Comparison of ENCODE assay signal across 8 mouse cellular contexts in genomic region chr7:80084484-80084931, GRCm38 (mm10). TPM values are rescaled to one million over a fixed set of nuclear protein-coding genes. Genes with fewer than 3 reads are reported as not detected.
A peak's percentile ranks its signal among the peaks of the same experiment; 100 is the strongest.
DNase-seq lines count a peak whose midpoint lies in the region; ATAC-seq and TF ChIP-seq lines count a peak whose summit lies in the region.
"Had no signal": no experiment of that assay in that cellular context is flagged by ENCODE, and none has a peak within 500 bp of the region (broad histone marks: within the 10 kb centered on the region; RNA-seq: fewer than 3 reads in every experiment).

No protein-coding gene starts in this region.

- WGBS in bone marrow, adult 2 months, result 49% methylated on average over 7 of the region's 7 CpGs
- WGBS in midbrain, embryonic 14.5 days, result 60% methylated on average over 7 of the region's 7 CpGs

- peak; percentile 80 for DNase-seq in 416B (ENCODE audit: low read depth)
- peak; percentile 87 to 88 for DNase-seq in B cell, adult 2 months
- DNase-seq in gastrocnemius, postnatal 10 days, result peak; percentile 77
- peak; percentile 78 to 90 for DNase-seq in kidney, postnatal 25 days
- DNase-seq in midbrain, embryonic 14.5 days, result peak; percentile 86
- peak; percentile 64 to 73 for DNase-seq in thymus, adult 18-20 months

- no peak overlapping the region for H3K4me2 ChIP-seq in midbrain, embryonic 14.5 days (ENCODE audit: low read length)
- H3K4me2 ChIP-seq: heart, embryonic 15.5 days had no signal

- ATAC-seq in midbrain, embryonic 14.5 days (ENCODE audit: low FRiP score, low TSS enrichment), result no peak

- TF ChIP-seq POLR2A in bone marrow, adult 2 months (IDR thresholded peaks at IDR 0.05; ENCODE audit: borderline replicate concordance, control insufficient read depth, low read depth, low read length), result no peak

- no peaks in the 10 kb centered on the region for H3K9me3 ChIP-seq in midbrain, embryonic 14.5 days (ENCODE audit: control insufficient read depth, low read length)
- H3K9me3 ChIP-seq: heart, embryonic 15.5 days had no signal

- H3K27ac ChIP-seq in bone marrow, adult 2 months (ENCODE audit: control insufficient read depth, insufficient read depth, low read depth, low read length, poor library complexity), result no peak overlapping the region
- no peak overlapping the region for H3K27ac ChIP-seq in midbrain, embryonic 14.5 days (replicated peaks; ENCODE audit: low read depth, low read length)
- H3K27ac ChIP-seq: heart, embryonic 15.5 days had no signal

- H3K27me3 ChIP-seq in midbrain, embryonic 14.5 days (ENCODE audit: control insufficient read depth, insufficient read depth, low read length), result no peaks in the 10 kb centered on the region
- H3K27me3 ChIP-seq: heart, embryonic 15.5 days had no signal

- H3K9ac ChIP-seq in midbrain, embryonic 14.5 days (replicated peaks; ENCODE audit: low read length), result no peak overlapping the region
- H3K9ac ChIP-seq: heart, embryonic 15.5 days had no signal

- H3K4me3 ChIP-seq in bone marrow, adult 2 months (replicated peaks; ENCODE audit: control insufficient read depth, low read depth, low read length), result no peak overlapping the region
- H3K4me3 ChIP-seq in midbrain, embryonic 14.5 days (replicated peaks; ENCODE audit: low read depth, low read length), result no peak overlapping the region
- H3K4me3 ChIP-seq: heart, embryonic 15.5 days had no signal

- peak; percentile 81 for TF ChIP-seq CTCF in bone marrow, adult 2 months (IDR thresholded peaks at IDR 0.05; ENCODE audit: control insufficient read depth, insufficient read depth, low read length)

- H3K4me1 ChIP-seq in bone marrow, adult 2 months (ENCODE audit: control insufficient read depth, insufficient read depth, low read length), result no peaks in the 10 kb centered on the region; the same call in 1 of the 2 replicates
- no peaks in the 10 kb centered on the region for H3K4me1 ChIP-seq in midbrain, embryonic 14.5 days (ENCODE audit: control insufficient read depth, insufficient read depth, low read length)

- peaks cover 61% of the 10 kb centered on the region for H3K36me3 ChIP-seq in midbrain, embryonic 14.5 days (ENCODE audit: control insufficient read depth, insufficient read depth, low read length)

RNA-seq across cellular contexts. Expression of gene Idh2, which starts 30.7 kb away (rescaled TPM):
- polyA plus RNA-seq in bone marrow, adult 2 months (2011; ENCODE audit: insufficient read depth, insufficient read length, low replicate concordance, missing spikeins), result 20.9 and 43.5 TPM in 2 replicates
- 100 to 1,000 TPM; 244 to 271 TPM for total RNA-seq in gastrocnemius, postnatal 10 days (2021)
- polyA plus RNA-seq in midbrain, embryonic 14.5 days (2014; fragmentation: Nextera tagmentation; extraction: Ambion mirVana), result 203 and 232 TPM in 2 replicates

RNA-seq across cellular contexts. Expression of gene Zfp710, which starts 59.9 kb away (rescaled TPM):
- 12.5 and 28.1 TPM in 2 replicates for polyA plus RNA-seq in bone marrow, adult 2 months (2011; ENCODE audit: insufficient read depth, insufficient read length, low replicate concordance, missing spikeins)
- 10 to 100 TPM; 14.2 to 16.7 TPM for total RNA-seq in gastrocnemius, postnatal 10 days (2021)
- polyA plus RNA-seq in midbrain, embryonic 14.5 days (2014; fragmentation: Nextera tagmentation; extraction: Ambion mirVana), result 17.0 and 17.7 TPM in 2 replicates
